Mouse (Mus musculus) urinary bladder, postnatal 36 days (tissue): ENCODE measurements around the gene Rgs6.

Experiments used
- DNase-seq, 2 experiments: peaks; one replicate each; pipeline ENCODE4 v3.0.0; 2022; ENCODE audit warnings: low spot score in 2 of 2, mixed read lengths in 1 of 2

Gene Rgs6

GRCm38 (mm10) chr12:83131405-83131804 lies 543.3 kb downstream of the Rgs6 start:
- DNase-seq: no peak

GRCm38 (mm10) chr12:83133827-83134226 lies 545.7 kb downstream of the Rgs6 start:
- peak in 1 of 2 experiments; percentile 63 for DNase-seq

DNA sequence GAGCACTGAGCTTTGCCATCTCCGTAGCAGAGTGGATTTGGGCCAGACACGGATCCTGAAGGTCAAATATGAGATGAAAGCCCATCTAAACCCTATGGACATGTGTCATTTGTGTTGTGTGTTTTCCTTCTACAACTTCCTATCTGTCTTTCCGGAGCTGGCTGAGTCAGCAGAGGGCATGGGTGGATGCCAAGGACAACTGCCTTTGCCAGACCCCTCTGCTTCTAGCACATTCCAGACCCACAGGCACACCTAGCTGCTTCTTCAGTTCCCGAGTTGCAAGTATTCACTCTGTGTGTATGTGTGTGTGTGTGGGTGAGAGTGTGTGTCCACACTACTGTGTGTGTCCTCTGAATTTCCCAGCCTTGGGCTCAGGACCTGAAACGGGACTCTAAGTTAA lies 547.9 kb downstream of the Rgs6 start:
- no peak for DNase-seq

DNA sequence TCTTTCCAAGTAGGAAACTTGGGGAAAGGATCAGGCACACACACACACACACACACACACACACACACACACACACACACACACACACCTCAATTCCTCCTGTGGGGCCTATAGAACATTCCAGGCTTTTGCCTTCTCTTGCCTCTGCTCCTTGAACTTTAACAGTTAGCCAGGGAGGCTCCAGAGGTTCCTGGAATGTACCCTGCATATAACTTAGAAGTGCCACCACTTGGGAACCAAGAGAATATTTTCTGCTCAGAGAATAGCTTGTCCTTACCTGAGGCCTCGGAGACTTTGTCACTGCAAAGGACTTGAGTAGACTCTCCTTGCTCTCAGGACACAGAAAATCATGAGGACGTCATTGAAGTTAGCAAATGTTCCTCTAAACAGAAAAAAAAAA lies 548.4 kb downstream of the Rgs6 start:
- DNase-seq: no peak

- no peak for DNase-seq
These were observed 548.9 kb downstream of the Rgs6 start for GRCm38 (mm10) chr12:83137001-83137400.

DNA sequence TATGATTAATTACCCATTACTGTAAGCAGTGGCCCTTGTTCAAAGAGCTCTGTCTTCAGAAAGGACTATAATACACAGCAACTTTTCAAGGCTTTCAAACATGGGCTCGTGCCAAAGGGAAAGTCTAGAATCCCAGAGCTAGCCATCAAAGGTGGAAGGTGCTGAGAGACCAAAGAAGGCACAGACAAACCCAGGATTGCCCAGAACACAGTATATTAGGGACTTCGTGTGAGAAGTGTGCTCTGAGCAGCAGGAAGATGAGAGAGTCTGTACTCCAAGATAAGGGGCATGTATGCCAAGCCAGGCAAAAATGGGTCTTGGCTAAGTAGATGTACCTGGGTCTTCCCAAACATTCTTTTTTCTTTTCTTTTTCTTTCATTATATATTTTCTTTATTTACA lies 553.1 kb downstream of the Rgs6 start:
- DNase-seq: no peak

DNA sequence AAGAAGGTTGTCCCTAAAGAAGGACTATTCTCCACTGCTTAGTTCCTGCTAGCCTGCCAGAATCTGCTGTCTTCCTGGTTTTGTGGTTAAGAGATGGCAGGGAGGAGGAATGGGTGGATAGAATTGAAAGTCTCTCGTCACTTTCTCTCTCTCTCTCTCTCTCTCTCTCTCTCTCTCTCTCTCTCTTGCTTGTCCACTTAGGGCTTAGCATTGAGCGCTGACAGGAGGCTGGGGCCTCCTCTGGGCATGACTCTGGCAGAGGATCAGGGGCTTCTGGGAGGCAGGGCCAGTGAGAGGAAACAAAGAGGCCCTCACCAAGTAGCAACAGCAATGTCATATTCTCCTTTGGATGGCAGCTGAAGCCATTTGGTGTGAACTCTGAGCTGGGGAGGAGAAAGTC lies 554.4 kb downstream of the Rgs6 start:
- DNase-seq: no peak

- DNase-seq: no peak
These were observed 555.0 kb downstream of the Rgs6 start for GRCm38 (mm10) chr12:83143071-83143470.

- no peak for DNase-seq
These were observed 555.5 kb downstream of the Rgs6 start for GRCm38 (mm10) chr12:83143574-83143973.

DNA sequence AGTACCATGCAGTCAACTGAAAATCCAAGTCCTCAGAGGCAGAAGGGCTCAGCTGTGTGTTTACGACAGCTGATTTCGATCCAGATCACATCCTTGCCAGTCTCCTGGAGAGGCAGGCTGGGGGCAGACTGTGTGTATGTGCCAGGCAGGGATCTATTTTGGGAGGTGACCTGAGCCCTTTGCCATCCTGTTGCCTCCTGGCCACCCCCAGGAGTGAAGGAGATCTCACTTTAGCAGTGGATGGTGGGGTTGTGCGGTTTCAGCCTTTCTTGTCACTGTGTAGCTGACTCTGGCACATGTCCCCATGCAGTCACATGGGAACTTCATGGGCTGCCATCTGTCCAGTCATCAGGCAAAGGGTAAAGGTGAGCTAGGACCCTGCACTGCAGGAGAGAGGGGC lies 557.0 kb downstream of the Rgs6 start:
- DNase-seq: no peak

GRCm38 (mm10) chr12:83145902-83146301 lies 557.8 kb downstream of the Rgs6 start:
- no peak for DNase-seq

- no peak for DNase-seq
These were observed 558.8 kb downstream of the Rgs6 start for GRCm38 (mm10) chr12:83146917-83147316.

DNA sequence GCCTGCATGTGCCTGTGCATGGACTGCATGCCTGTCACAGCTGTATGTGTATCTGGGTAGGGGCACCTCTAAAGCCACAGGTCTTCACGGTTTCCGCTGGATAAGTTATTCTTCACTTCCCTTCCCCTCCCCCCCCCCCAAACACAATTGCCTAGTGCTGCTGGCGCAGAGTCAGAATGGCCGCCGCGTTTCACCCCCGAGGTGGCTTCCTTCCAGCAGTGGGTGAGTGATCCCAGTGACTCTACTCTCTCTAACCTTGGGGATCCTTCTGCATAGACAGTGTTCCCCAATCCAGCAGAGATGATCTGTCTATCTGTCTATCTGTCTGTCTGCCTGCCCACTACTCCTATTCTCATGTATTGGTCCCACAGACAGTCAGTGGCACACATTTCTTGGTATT lies 561.9 kb downstream of the Rgs6 start:
- no peak for DNase-seq

- DNase-seq: no peak
These were observed 562.7 kb downstream of the Rgs6 start for GRCm38 (mm10) chr12:83150813-83151212.

- DNase-seq: no peak
These were observed 563.4 kb downstream of the Rgs6 start for GRCm38 (mm10) chr12:83151474-83151873.

- DNase-seq: no peak
These were observed 572.1 kb downstream of the Rgs6 start for GRCm38 (mm10) chr12:83160211-83160610.

- DNase-seq: no peak
These were observed 572.6 kb downstream of the Rgs6 start for GRCm38 (mm10) chr12:83160700-83161099.

- no peak for DNase-seq
These were observed 575.6 kb downstream of the Rgs6 start for GRCm38 (mm10) chr12:83163721-83164120.

- no peak for DNase-seq
These were observed 577.0 kb downstream of the Rgs6 start for GRCm38 (mm10) chr12:83165058-83165457.

GRCm38 (mm10) chr12:83168310-83168709 lies 580.2 kb downstream of the Rgs6 start:
- DNase-seq: no peak

DNA sequence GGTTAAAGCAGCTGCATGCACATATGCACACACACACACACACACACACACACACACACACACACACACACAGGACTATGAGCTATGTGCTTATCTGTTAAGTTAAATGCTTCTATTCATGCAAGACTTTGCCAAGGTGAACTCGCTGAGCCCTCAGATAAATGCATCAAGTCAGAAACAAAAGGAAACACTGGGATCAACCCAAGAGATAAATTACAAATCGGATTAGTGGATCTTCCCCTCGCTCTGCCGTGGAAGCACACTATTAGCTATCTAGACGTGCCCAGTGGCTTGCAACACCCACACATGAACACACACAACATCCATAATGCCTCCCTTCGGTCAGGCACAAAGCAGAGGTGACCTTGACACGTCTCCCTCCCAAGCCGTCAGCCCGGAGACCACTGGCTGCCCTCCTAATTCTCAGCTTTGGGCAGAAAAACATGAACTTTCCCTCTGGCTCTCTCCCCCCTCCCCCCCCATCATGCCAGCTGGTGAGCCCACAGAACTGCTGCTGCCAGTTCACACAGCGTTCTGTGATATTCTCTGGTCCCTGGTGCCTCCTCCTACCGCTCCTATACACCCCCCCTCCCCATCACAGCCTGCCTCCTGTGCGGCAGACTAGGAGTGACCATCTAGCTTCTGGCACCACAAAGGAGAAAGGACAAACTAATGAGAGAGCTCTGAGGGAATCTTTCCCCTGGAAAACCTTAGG lies 581.6 kb downstream of the Rgs6 start:
- no peak for DNase-seq

DNA sequence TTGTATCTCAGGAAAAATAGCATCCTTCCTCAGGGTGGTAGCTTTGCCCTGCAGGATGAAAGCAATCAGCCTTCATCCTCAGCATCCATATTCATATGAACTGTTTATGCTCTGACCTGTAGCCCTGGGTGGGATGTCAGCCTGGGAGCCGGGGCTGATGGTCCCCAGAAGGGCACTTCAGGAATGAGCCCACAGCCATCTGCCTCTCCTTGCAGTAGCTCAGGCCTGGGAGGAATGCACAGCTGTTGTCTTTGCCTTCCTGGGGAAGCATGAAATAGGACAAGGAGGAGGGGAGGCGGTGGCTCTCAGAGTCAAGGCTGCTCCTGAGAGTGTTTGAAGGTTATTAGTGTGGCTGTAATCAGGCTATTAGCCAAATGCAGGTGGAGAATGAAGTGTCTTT lies 590.7 kb downstream of the Rgs6 start:
- no peak for DNase-seq

- no peak for DNase-seq
These were observed 591.8 kb downstream of the Rgs6 start for GRCm38 (mm10) chr12:83179860-83180259.

DNA sequence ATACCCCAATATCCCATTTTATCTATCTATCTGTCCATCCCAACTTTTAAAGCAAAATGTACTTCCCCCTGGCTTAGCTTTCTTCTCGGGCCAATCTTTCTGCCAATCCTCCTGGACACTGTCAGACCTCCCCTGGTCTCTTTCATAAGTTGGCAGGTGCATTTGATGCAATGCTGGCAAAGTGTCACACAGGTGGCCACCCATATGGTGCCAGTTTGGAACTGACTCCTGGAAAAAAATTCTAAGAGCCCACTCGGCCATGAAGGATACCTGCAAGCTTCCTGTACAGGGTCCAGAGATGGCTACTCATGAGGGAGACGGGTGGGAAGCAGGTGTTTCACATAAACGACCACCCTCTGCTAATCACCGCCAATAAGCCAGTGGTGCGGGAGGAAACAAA lies 592.5 kb downstream of the Rgs6 start:
- DNase-seq: no peak
